Comparison of ENCODE assay signal across 8 mouse cellular contexts in genomic region chr7:29767058-29767686, GRCm38 (mm10). TPM values are rescaled to one million over a fixed set of nuclear protein-coding genes. Genes with fewer than 3 reads are reported as not detected.
DNase-seq lines count a peak whose midpoint lies in the region; ATAC-seq and TF ChIP-seq lines count a peak whose summit lies in the region.

No protein-coding gene starts in this region.

- peak; percentile 90 for DNase-seq in 416B (ENCODE audit: low read depth)
- peak; percentile 20 to 69 for DNase-seq in adrenal gland, postnatal 4 days (ENCODE audit: low spot score in 2 of 2)
- DNase-seq in embryonic facial prominence, embryonic 14.5 days (ENCODE audit: low spot score), result peak; percentile 95
- peak; percentile 88 for DNase-seq in heart, adult 2 months
- DNase-seq in kidney, adult 8-10 months, result peak; percentile 83 to 86
- DNase-seq in spleen, postnatal 14 days (ENCODE audit: low spot score in 2 of 2), result peak; percentile 47 to 66

- no peak for TF ChIP-seq CTCF in heart, adult 2 months (IDR thresholded peaks at IDR 0.05)

- H3K9me3 ChIP-seq in embryonic facial prominence, embryonic 14.5 days (ENCODE audit: control insufficient read depth, low read length), result no peaks in the 10 kb centered on the region
- H3K9me3 ChIP-seq in limb, embryonic 13.5 days, result no peaks in the 10 kb centered on the region
- H3K9me3 ChIP-seq in midbrain, embryonic 16.5 days (replicated peaks; ENCODE audit: control insufficient read depth, low read length, poor library complexity, severe bottlenecking), result no peaks in the 10 kb centered on the region

- no peaks in the 10 kb centered on the region for H3K27me3 ChIP-seq in embryonic facial prominence, embryonic 14.5 days (replicated peaks; ENCODE audit: control insufficient read depth, insufficient read depth, low read length)
- no peaks in the 10 kb centered on the region for H3K27me3 ChIP-seq in heart, adult 2 months (ENCODE audit: control insufficient read depth, insufficient read depth, low read length)
- no peaks in the 10 kb centered on the region for H3K27me3 ChIP-seq in limb, embryonic 13.5 days
- H3K27me3 ChIP-seq in midbrain, embryonic 16.5 days (ENCODE audit: control insufficient read depth, insufficient read depth, low read depth, low read length), result no peaks in the 10 kb centered on the region

- intact Hi-C loops in heart, adult 2 months (cut with DNase I), result loop anchor here (5.0 kb wide), 2 partner anchors 90 to 140 kb away; partner anchors contain the start of genes Zfp27, Zfp383 and Zfp420

- peak overlapping the region; percentile 65; the same call in 1 of the 2 replicates for H3K27ac ChIP-seq in embryonic facial prominence, embryonic 14.5 days (replicated peaks; ENCODE audit: low read depth, low read length)
- peak overlapping the region; percentile 94 for H3K27ac ChIP-seq in heart, adult 2 months
- peak overlapping the region; percentile 55; the same call in 1 of the 2 replicates for H3K27ac ChIP-seq in limb, embryonic 13.5 days
- H3K27ac ChIP-seq in midbrain, embryonic 16.5 days (ENCODE audit: low read length), result peak overlapping the region; percentile 83

- H3K9ac ChIP-seq in embryonic facial prominence, embryonic 14.5 days (ENCODE audit: low read depth, low read length), result peak overlapping the region; percentile 62
- H3K9ac ChIP-seq in heart, adult 2 months (ENCODE audit: low read depth, low read length), result peak overlapping the region; percentile 55
- peak overlapping the region; percentile 70 for H3K9ac ChIP-seq in limb, embryonic 13.5 days
- H3K9ac ChIP-seq in midbrain, embryonic 16.5 days (ENCODE audit: low read depth, low read length), result peak overlapping the region; percentile 66

- no peaks in the 10 kb centered on the region; the same call in 1 of the 2 replicates for H3K79me2 ChIP-seq in heart, adult 2 months (replicated peaks; ENCODE audit: control insufficient read depth, insufficient read depth, low read length)

- peaks cover 5% of the 10 kb centered on the region; the same call in 1 of the 2 replicates for H3K4me1 ChIP-seq in embryonic facial prominence, embryonic 14.5 days (ENCODE audit: control insufficient read depth, insufficient read depth, low read length)
- H3K4me1 ChIP-seq in heart, adult 2 months (ENCODE audit: control insufficient read depth, insufficient read depth, low read length), result peaks cover 5% of the 10 kb centered on the region
- peaks cover 17% of the 10 kb centered on the region for H3K4me1 ChIP-seq in limb, embryonic 13.5 days
- H3K4me1 ChIP-seq in midbrain, embryonic 16.5 days (ENCODE audit: control insufficient read depth, insufficient read depth, low read length), result peaks cover 19% of the 10 kb centered on the region

- TF ChIP-seq POLR2A in heart, adult 2 months (IDR thresholded peaks at IDR 0.05; ENCODE audit: insufficient read depth, low read depth, low read length), result peak; percentile 66; the same call in 1 of the 2 replicates

- ATAC-seq in embryonic facial prominence, embryonic 14.5 days (ENCODE audit: low read depth), result peak; percentile 78
- ATAC-seq in limb, embryonic 13.5 days (ENCODE audit: low FRiP score, low read depth), result peak; percentile 75
- ATAC-seq in midbrain, embryonic 16.5 days, result peak; percentile 56

- no peak for TF ChIP-seq EP300 in heart, adult 2 months (IDR thresholded peaks at IDR 0.05; ENCODE audit: insufficient read depth, low read depth, low read length)

- peak overlapping the region; percentile 72 for H3K4me3 ChIP-seq in embryonic facial prominence, embryonic 14.5 days (ENCODE audit: low read depth, low read length)
- H3K4me3 ChIP-seq in heart, adult 2 months, result peak overlapping the region; percentile 74
- H3K4me3 ChIP-seq in limb, embryonic 13.5 days, result peak overlapping the region; percentile 80
- peak overlapping the region; percentile 52 for H3K4me3 ChIP-seq in midbrain, embryonic 16.5 days (ENCODE audit: low read depth, low read length)

- peak overlapping the region; percentile 76 for H3K4me2 ChIP-seq in embryonic facial prominence, embryonic 14.5 days (ENCODE audit: low read depth, low read length)
- H3K4me2 ChIP-seq in limb, embryonic 13.5 days (replicated peaks), result peak overlapping the region; percentile 81
- H3K4me2 ChIP-seq in midbrain, embryonic 16.5 days (ENCODE audit: low read length), result peak overlapping the region; percentile 85

- H3K36me3 ChIP-seq in embryonic facial prominence, embryonic 14.5 days (ENCODE audit: control insufficient read depth, insufficient read depth, low read length), result peaks cover 4% of the 10 kb centered on the region
- H3K36me3 ChIP-seq in heart, adult 2 months (ENCODE audit: control insufficient read depth, insufficient read depth, low read length), result no peaks in the 10 kb centered on the region; the same call in 1 of the 2 replicates
- H3K36me3 ChIP-seq in limb, embryonic 13.5 days, result peaks cover 22% of the 10 kb centered on the region
- H3K36me3 ChIP-seq in midbrain, embryonic 16.5 days (ENCODE audit: control insufficient read depth, insufficient read depth, low read length), result 0 out of 2 replicates have a peak, but pooled peaks cover 2% of the 10 kb centered on the region

- 2% methylated on average over 15 of the region's 15 CpGs for WGBS in embryonic facial prominence, embryonic 14.5 days
- WGBS in heart, adult 2 months, result 0% methylated on average over 15 of the region's 15 CpGs
- 1% methylated on average over 15 of the region's 15 CpGs for WGBS in limb, embryonic 13.5 days
- WGBS in midbrain, embryonic 16.5 days, result 1% methylated on average over 15 of the region's 15 CpGs

RNA-seq across cellular contexts. Expression of gene Zfp84, which starts 1.2 kb away (rescaled TPM):
- 10 to 100 TPM; 14.3 TPM for total RNA-seq in adrenal gland, postnatal 4 days (2021)
- polyA plus RNA-seq in embryonic facial prominence, embryonic 14.5 days (2014; fragmentation: Nextera tagmentation; extraction: Ambion mirVana), result 15.7 and 17.0 TPM in 2 replicates
- 10 to 100 TPM; 10.2 to 10.4 TPM for total RNA-seq in heart, adult 2 months (2021)
- polyA plus RNA-seq in heart, adult 2 months (2012; rRNA removed), result 3.7 and 7.1 TPM in 2 replicates
- polyA plus RNA-seq in limb, embryonic 13.5 days (2015; fragmentation: Nextera tagmentation; extraction: Ambion mirVana), result 13.3 and 14.7 TPM in 2 replicates
- 15.4 and 17.6 TPM in 2 replicates for polyA plus RNA-seq in midbrain, embryonic 16.5 days (2015; fragmentation: Nextera tagmentation; extraction: Ambion mirVana)

RNA-seq across cellular contexts. Expression of gene Zfp30, which starts 16.6 kb away (rescaled TPM):
- 1 to 10 TPM; 6.8 to 7.3 TPM for total RNA-seq in adrenal gland, postnatal 4 days (2021)
- polyA plus RNA-seq in embryonic facial prominence, embryonic 14.5 days (2014; fragmentation: Nextera tagmentation; extraction: Ambion mirVana), result 9.4 and 10.4 TPM in 2 replicates
- total RNA-seq in heart, adult 2 months (2021), result 1 to 10 TPM; 3.2 to 5.6 TPM
- 5.0 and 7.6 TPM in 2 replicates for polyA plus RNA-seq in heart, adult 2 months (2012; rRNA removed)
- polyA plus RNA-seq in limb, embryonic 13.5 days (2015; fragmentation: Nextera tagmentation; extraction: Ambion mirVana), result 11.9 and 12.3 TPM in 2 replicates
- polyA plus RNA-seq in midbrain, embryonic 16.5 days (2015; fragmentation: Nextera tagmentation; extraction: Ambion mirVana), result 14.0 and 14.8 TPM in 2 replicates

RNA-seq across cellular contexts. Expression of gene Catsperg2, which starts 40.3 kb away (rescaled TPM):
- under 1 TPM; 0.34 to 0.54 TPM for total RNA-seq in adrenal gland, postnatal 4 days (2021)
- not detected in 2 replicates for polyA plus RNA-seq in embryonic facial prominence, embryonic 14.5 days (2014; fragmentation: Nextera tagmentation; extraction: Ambion mirVana)
- total RNA-seq in heart, adult 2 months (2021), result not detected
- polyA plus RNA-seq in heart, adult 2 months (2012; rRNA removed), result 0.03 and 0.37 TPM in 2 replicates
- not detected in 2 replicates for polyA plus RNA-seq in limb, embryonic 13.5 days (2015; fragmentation: Nextera tagmentation; extraction: Ambion mirVana)
- 1.0 and 1.1 TPM in 2 replicates for polyA plus RNA-seq in midbrain, embryonic 16.5 days (2015; fragmentation: Nextera tagmentation; extraction: Ambion mirVana)

RNA-seq across cellular contexts. Expression of gene Zfp790, which starts 48.7 kb away (rescaled TPM):
- 10 to 100 TPM; 17.9 to 18.4 TPM for total RNA-seq in adrenal gland, postnatal 4 days (2021)
- polyA plus RNA-seq in embryonic facial prominence, embryonic 14.5 days (2014; fragmentation: Nextera tagmentation; extraction: Ambion mirVana), result 12.8 and 14.5 TPM in 2 replicates
- 10 to 100 TPM; 10.1 to 10.8 TPM for total RNA-seq in heart, adult 2 months (2021)
- 3.1 and 5.7 TPM in 2 replicates for polyA plus RNA-seq in heart, adult 2 months (2012; rRNA removed)
- 16.1 and 17.3 TPM in 2 replicates for polyA plus RNA-seq in limb, embryonic 13.5 days (2015; fragmentation: Nextera tagmentation; extraction: Ambion mirVana)
- 32.2 and 32.3 TPM in 2 replicates for polyA plus RNA-seq in midbrain, embryonic 16.5 days (2015; fragmentation: Nextera tagmentation; extraction: Ambion mirVana)

Comparison
In these comparisons a context has a peak if more than half of its experiments do, and no peak if none do; other contexts are left out.
1. Peak in every context shown above with its lines: DNase-seq, ATAC-seq, H3K4me3 ChIP-seq and H3K27ac ChIP-seq.
2. DNase-seq: peak in every context shown above with its lines; median percentile 95 in embryonic facial prominence, embryonic 14.5 days; 90 in 416B; 88 in heart, adult 2 months; 84 in kidney, adult 8-10 months; 56 in spleen, postnatal 14 days; 44 in adrenal gland, postnatal 4 days.